Mouse (Mus musculus): ENCODE data around the gene Tgfb2.

Tgfb2 gene

GRCm38 (mm10) chr1:186705915-186706248, at the start of gene Tgfb2:
Gene Tgfb2, minus strand, starts transcription at chr1:186705989.
- Histone ChIP-seq H3K27me3 (ENCODE audit: control insufficient read depth, insufficient read depth, low read length, poor library complexity, severe bottlenecking) (no peaks in the 10 kb centered on the region), H3K36me3 (ENCODE audit: control insufficient read depth, insufficient read depth, low read length, poor library complexity, severe bottlenecking) (no peaks in the 10 kb centered on the region)
- no peak for DNase-seq (ENCODE audit: low read depth, low spot score)

GRCm38 (mm10) chr1:186749675-186750283, 44.0 kb upstream of the Tgfb2 start:
- no peaks in the 10 kb centered on the region for H3K27me3 ChIP-seq (ENCODE audit: control insufficient read depth, insufficient read depth, low read length, poor library complexity, severe bottlenecking)
- DNase-seq (ENCODE audit: low read depth, low spot score), result no peak
- no peaks in the 10 kb centered on the region for H3K36me3 ChIP-seq (ENCODE audit: control insufficient read depth, insufficient read depth, low read length, poor library complexity, severe bottlenecking)

DNA sequence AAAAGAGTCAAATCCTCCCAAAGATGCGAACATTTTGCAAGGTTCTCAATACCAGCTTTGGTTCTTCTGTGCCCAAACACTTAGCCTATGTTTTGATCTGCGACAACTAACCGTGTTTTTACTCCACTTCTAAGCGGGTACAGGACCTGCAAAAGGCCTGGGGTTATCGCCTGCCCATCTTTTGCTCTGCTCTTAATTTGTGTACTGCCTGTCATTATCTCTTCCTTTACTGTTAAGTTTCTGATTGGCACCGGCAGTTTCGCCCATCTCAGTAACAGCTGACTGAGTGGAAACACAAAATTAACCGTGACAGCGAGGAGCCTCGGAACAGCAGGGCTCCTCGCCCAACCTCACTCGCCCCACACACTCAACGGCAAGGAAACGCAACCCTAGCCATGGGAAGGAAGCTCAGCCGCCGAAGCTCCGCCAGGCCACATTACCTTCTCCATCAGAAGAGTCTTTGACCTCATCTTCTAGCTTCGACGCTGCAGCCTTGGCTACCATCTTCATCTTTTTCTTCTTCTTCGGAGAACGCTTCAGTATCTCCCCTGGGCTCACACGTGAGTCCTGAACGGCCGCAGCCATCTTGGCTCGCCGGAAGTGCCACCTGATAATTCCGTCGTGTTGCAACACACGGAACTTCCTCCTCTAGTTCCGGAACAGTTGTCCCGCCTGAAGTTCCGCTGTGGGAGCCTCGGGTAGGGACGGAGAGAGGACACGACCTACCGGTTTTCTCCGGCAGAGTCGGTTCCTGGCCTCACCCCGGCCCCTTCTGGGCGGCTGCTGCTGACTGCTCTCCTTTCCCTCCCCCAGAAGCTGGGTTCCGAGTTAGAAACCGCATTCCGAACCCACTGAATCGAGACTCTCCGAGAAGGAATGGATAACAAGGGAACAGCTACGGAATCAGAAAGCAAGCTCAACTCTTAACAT, 43.2 kb upstream of the Tgfb2 start, which contains the start of gene Rrp15:
Rrp15 (minus strand) TSS at position 635 of the 930 bp plus-strand sequence.
- no peaks in the 10 kb centered on the region for H3K36me3 ChIP-seq (ENCODE audit: control insufficient read depth, insufficient read depth, low read length, poor library complexity, severe bottlenecking)
- H3K27me3 ChIP-seq (ENCODE audit: control insufficient read depth, insufficient read depth, low read length, poor library complexity, severe bottlenecking), result no peaks in the 10 kb centered on the region
- peak; percentile 91 for DNase-seq (ENCODE audit: low read depth, low spot score)

DNA sequence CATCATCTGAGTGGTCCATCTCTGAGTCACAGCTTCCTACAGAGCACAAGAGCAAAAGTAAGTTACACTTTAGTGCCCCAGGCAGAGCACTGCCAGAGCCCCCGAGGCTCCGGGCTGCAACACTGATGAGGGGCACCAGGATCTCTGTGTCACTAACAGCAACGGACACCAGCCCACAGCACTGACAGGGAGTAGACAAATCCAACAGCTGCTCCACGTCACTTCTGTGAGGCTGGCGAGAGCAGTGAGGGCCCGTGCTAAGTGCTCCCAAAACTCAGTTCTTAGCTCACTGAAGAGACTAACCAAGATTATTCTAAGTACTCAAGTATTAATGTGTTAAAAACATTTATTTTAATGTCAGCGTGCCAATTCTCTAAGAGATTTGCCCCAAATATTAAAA, 34.0 kb upstream of the Tgfb2 start:
- peaks cover 6% of the 10 kb centered on the region for H3K36me3 ChIP-seq (ENCODE audit: control insufficient read depth, insufficient read depth, low read length, poor library complexity, severe bottlenecking)
- H3K27me3 ChIP-seq (ENCODE audit: control insufficient read depth, insufficient read depth, low read length, poor library complexity, severe bottlenecking), result no peaks in the 10 kb centered on the region
- DNase-seq (ENCODE audit: low read depth, low spot score), result no peak

DNA sequence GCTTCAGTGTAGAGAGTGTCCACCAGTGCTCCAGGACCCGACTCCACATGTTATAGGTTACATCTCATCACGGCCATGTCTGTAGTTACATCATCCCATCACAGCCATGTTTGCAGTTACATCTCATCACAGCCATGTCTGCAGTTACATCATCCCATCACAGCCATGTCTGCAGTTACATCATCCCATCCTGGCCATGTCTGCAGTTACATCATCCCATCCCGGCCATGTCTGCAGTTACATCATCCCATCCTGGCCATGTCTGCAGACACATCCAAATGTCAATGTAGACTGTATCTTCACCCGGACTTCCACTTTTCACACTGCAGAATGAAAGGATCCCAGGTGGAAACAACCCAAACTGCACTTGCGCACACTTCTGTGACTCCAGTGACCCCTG, 29.7 kb upstream of the Tgfb2 start:
- no peaks in the 10 kb centered on the region for H3K27me3 ChIP-seq (ENCODE audit: control insufficient read depth, insufficient read depth, low read length, poor library complexity, severe bottlenecking)
- no peak for DNase-seq (ENCODE audit: low read depth, low spot score)
- peaks cover 6% of the 10 kb centered on the region for H3K36me3 ChIP-seq (ENCODE audit: control insufficient read depth, insufficient read depth, low read length, poor library complexity, severe bottlenecking)

DNA sequence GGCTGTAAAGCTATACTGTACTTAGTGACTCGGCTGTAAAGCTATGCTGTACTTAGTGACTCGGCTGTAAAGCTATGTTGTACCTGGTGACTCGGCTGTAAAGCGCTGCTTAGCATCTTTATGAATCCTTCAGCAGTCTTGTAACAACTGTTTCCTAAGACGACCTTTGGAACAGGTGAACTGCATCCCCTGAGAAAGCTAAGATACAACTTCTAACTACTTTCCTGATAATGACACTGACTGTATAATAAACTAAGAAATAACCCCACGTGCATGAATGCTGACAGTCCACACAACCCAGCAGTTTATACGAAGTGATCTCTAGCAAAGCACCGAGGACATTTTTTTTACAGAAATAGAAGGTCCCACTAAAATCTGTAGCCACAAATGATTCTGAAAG, 27.3 kb upstream of the Tgfb2 start:
- DNase-seq (ENCODE audit: low read depth, low spot score), result no peak

DNA sequence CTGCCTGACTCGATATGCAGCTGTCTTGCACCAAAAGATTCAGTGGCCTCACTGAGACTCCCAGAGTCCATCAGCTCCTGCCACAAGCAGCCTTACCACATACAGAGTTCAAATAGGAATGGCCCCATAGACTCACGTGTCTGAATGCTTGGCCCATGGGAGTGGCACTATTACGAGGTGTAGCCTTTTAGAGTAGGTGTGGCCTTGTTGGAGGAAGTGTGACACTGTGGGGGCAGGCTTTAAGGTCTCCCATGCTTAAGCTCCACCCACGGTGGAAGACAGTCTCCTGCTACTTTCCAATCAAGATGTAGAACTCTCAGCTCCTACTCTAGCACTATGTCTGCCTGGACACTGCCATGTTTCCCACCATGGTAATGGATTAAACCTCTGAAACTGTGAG, 23.0 kb upstream of the Tgfb2 start:
- no peaks in the 10 kb centered on the region for H3K27me3 ChIP-seq (ENCODE audit: control insufficient read depth, insufficient read depth, low read length, poor library complexity, severe bottlenecking)
- no peak for DNase-seq (ENCODE audit: low read depth, low spot score)
- no peaks in the 10 kb centered on the region; the same call in 1 of the 2 replicates for H3K36me3 ChIP-seq (ENCODE audit: control insufficient read depth, insufficient read depth, low read length, poor library complexity, severe bottlenecking)

More for the DNA sequence above, 27.3 kb upstream of the Tgfb2 start:
- no peaks in the 10 kb centered on the region; the same call in none of the 2 replicates for H3K36me3 ChIP-seq (ENCODE audit: control insufficient read depth, insufficient read depth, low read length, poor library complexity, severe bottlenecking)
- H3K27me3 ChIP-seq (ENCODE audit: control insufficient read depth, insufficient read depth, low read length, poor library complexity, severe bottlenecking), result no peaks in the 10 kb centered on the region

- no peaks in the 10 kb centered on the region for H3K27me3 ChIP-seq (ENCODE audit: control insufficient read depth, insufficient read depth, low read length, poor library complexity, severe bottlenecking)
- DNase-seq (ENCODE audit: low read depth, low spot score), result no peak
- no peaks in the 10 kb centered on the region for H3K36me3 ChIP-seq (ENCODE audit: control insufficient read depth, insufficient read depth, low read length, poor library complexity, severe bottlenecking)
Observed at GRCm38 (mm10) chr1:186726117-186726516, 20.3 kb upstream of the Tgfb2 start.

- H3K27me3 ChIP-seq (ENCODE audit: control insufficient read depth, insufficient read depth, low read length, poor library complexity, severe bottlenecking), result no peaks in the 10 kb centered on the region
- H3K36me3 ChIP-seq (ENCODE audit: control insufficient read depth, insufficient read depth, low read length, poor library complexity, severe bottlenecking), result peaks cover 3% of the 10 kb centered on the region
- DNase-seq (ENCODE audit: low read depth, low spot score), result no peak
Observed at GRCm38 (mm10) chr1:186722299-186722698, 16.5 kb upstream of the Tgfb2 start.

- DNase-seq (ENCODE audit: low read depth, low spot score), result peak; percentile 82
- Histone ChIP-seq H3K36me3 (ENCODE audit: control insufficient read depth, insufficient read depth, low read length, poor library complexity, severe bottlenecking) (peaks cover 3% of the 10 kb centered on the region), H3K27me3 (ENCODE audit: control insufficient read depth, insufficient read depth, low read length, poor library complexity, severe bottlenecking) (no peaks in the 10 kb centered on the region)
Observed at GRCm38 (mm10) chr1:186721846-186722245, 16.1 kb upstream of the Tgfb2 start.

DNA sequence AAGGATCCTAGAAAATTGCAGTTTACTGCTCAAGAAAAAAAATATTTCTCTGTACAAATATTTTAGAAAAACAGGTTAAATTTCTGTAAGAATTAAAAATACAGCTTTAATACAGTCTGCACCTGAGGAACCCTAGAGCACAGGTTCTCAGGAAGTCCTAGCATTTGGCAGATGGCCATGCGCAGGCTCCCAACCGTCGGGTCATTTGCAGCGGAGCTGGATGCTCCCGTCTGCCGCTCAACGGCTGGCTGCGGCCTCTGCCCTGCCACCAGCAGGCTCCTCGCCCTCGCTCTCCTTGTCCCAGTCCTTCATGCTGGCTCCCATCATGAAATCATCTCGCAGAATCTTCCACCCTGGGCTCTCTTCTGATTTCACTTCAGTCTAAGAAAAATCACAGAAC, 15.4 kb upstream of the Tgfb2 start:
- peaks cover 3% of the 10 kb centered on the region for H3K36me3 ChIP-seq (ENCODE audit: control insufficient read depth, insufficient read depth, low read length, poor library complexity, severe bottlenecking)
- no peak for DNase-seq (ENCODE audit: low read depth, low spot score)
- H3K27me3 ChIP-seq (ENCODE audit: control insufficient read depth, insufficient read depth, low read length, poor library complexity, severe bottlenecking), result no peaks in the 10 kb centered on the region

DNA sequence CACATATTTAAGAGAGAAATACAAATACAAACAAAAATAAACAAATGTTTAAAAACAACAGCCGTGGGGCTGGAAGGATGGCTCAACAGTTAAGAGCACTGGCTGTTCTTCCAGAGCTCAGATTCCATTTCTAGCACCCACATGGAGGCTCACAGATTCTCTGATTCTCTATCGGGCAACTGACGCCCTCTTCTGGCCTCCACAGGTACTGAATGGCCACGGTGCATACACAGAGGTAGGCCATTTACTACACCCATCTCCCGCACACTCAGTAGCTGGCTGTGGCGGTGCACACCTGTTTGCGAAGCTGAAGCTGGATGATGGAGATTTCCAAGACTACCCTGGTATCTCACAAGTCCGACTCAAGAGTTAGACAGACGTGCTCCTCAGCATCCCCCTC, 13.9 kb upstream of the Tgfb2 start:
- Histone ChIP-seq H3K27me3 (ENCODE audit: control insufficient read depth, insufficient read depth, low read length, poor library complexity, severe bottlenecking) (no peaks in the 10 kb centered on the region), H3K36me3 (ENCODE audit: control insufficient read depth, insufficient read depth, low read length, poor library complexity, severe bottlenecking) (peaks cover 3% of the 10 kb centered on the region)
- DNase-seq (ENCODE audit: low read depth, low spot score), result no peak

GRCm38 (mm10) chr1:186718881-186719280, 13.1 kb upstream of the Tgfb2 start:
- Histone ChIP-seq H3K27me3 (ENCODE audit: control insufficient read depth, insufficient read depth, low read length, poor library complexity, severe bottlenecking) (no peaks in the 10 kb centered on the region), H3K36me3 (ENCODE audit: control insufficient read depth, insufficient read depth, low read length, poor library complexity, severe bottlenecking) (peaks cover 3% of the 10 kb centered on the region)
- DNase-seq (ENCODE audit: low read depth, low spot score), result no peak

- H3K27me3 ChIP-seq (ENCODE audit: control insufficient read depth, insufficient read depth, low read length, poor library complexity, severe bottlenecking), result no peaks in the 10 kb centered on the region
- peaks cover under 1% of the 10 kb centered on the region for H3K36me3 ChIP-seq (ENCODE audit: control insufficient read depth, insufficient read depth, low read length, poor library complexity, severe bottlenecking)
- DNase-seq (ENCODE audit: low read depth, low spot score), result no peak
Observed at GRCm38 (mm10) chr1:186714980-186715896, 9.4 kb upstream of the Tgfb2 start.

All from splenic B cell, adult 2 months (primary cell).